Mouse (Mus musculus) cerebellum, adult 18-20 months (tissue): ENCODE results near the gene Mtcl1.

Experiments used
- DNase-seq, 2 experiments: peaks; one replicate each; pipeline ENCODE4 v3.0.0; 2021

Gene Mtcl1

DNA sequence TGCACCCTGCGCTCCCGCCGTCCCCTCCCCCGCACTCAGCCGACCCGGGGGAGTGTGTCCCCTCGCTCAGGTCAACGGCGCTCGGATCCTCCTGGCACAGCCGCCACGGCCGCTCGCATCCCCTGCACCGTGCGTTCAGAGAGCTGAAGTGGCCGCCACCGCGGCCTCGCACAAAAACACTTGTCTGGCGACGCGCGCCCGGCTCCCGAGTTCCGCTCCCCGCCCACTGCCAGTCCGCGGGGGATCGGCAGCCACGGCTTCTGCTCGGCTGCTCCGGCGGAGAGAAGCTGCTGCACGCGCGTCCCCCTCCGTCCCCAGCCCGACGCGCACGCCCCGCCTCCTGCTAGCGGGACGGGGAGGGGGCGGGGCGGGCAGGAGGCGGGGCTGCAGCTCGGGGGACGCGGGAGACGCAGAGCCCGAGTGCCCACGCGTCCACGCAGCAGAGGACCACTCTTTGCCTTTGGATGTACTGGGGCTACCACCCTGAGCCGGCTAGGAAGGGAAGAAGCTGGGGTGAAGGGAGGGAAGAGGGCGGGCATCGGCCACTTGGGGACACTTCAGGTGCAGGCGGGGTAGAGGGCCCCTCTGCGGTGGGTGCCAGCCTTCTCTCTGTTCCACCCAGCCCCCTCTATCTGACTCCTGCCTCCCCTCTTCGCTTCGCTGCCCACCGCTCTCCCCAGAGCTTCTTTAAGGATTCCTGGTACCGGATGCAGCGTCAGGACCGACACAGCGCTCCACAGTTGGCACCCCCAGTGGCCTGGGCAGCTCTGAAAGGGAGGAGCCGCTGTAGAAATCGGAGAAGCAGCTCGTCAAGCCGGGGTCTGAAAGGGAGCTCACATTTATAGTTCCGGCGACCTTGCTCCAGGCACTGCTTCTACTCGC, at the start of gene Mtcl1:
TSS of gene Mtcl1 (minus strand) at position 291 of the 882 bp plus-strand sequence.
- peak; percentile 91 to 94 for DNase-seq

DNA sequence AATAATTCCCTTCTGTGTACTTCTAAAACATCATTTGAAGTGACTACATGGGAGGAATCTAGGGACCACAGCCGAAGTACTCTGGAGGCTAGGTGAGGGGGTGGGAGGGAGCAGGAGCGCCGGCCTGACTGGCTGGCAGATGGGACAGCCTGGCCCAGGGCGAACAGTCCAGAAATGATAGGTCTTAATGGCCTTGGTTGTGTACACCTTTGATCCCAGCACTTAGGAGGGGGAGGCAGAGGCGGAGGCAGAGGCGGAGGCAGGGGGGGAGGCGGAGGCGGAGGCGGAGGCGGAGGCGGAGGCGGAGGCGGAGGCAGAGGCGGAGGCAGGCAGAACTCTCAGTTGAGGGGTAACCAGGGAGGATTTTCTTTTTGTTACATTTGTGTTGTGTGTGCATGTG, 49.0 kb upstream of the Mtcl1 start:
- no peak for DNase-seq

DNA sequence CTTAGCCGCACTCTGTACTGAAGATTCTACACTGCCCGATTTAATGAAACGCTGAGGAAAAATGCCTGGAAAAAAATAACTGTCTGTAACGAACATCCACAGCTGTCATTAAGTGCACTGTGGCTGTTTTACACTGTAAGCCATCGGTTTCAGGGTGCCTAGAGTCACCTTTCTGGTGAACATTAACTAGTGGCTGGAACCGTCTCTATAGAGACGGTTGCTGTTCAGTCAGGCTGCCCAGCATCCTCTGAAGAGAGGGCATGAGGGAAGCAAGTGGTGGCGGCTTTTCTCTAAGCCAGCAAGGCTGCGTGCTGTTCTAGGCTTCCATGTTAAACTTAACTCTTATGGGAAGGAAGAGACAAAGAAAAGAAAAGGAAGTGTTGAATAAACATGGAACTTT, 47.0 kb upstream of the Mtcl1 start:
- no peak for DNase-seq

DNA sequence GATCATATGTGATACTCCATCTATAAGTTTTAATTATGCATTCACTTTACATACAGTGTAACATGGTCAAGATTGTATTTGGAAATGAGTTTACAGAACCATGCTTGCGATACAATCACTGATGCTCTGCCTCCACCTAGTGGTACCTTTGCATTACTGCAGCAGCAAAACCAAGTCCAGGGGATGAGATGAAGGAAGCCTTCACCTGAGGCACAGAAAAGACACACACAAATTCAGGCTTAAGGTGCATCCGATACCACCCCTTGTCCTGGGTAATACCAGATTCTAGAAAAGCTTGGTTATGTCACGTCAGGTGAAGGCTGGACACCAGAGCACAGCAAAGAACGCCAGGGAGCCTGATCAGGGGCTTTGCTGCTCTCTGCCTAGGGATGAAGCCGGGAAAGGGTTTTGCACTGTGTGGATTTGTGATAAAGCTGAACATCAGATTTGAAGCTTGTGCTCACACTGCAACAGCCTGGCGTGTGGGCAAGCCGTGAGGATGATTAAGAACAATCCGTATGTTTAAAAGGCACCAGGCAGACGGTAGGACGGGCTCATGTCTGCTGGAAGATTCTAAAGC, 40.6 kb upstream of the Mtcl1 start:
- peak; percentile 70 to 73 for DNase-seq

DNA sequence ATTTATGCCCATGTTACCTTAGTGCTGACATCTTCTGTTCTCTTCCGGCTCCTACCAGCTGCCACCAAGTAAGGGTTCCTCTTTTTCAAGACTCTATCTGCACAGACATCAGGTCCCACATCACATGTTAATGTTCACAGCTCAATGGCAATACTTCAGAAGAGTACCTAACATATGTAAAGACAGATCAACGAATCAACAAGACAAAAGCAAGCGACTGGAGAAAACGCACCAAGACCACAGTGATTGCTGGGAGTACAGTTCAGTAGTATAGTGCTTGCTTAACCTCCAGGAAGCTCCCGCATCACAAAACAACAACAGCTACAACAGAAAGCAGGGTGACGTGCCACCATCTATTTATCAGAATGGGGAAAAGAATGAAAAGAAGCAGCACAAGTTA, 37.0 kb upstream of the Mtcl1 start:
- DNase-seq: no peak

- peak; percentile 90 to 91 for DNase-seq
Observed at GRCm38 (mm10) chr17:66485742-66486141, 36.2 kb upstream of the Mtcl1 start.

GRCm38 (mm10) chr17:66484965-66485364, 35.4 kb upstream of the Mtcl1 start:
- no peak for DNase-seq

DNA sequence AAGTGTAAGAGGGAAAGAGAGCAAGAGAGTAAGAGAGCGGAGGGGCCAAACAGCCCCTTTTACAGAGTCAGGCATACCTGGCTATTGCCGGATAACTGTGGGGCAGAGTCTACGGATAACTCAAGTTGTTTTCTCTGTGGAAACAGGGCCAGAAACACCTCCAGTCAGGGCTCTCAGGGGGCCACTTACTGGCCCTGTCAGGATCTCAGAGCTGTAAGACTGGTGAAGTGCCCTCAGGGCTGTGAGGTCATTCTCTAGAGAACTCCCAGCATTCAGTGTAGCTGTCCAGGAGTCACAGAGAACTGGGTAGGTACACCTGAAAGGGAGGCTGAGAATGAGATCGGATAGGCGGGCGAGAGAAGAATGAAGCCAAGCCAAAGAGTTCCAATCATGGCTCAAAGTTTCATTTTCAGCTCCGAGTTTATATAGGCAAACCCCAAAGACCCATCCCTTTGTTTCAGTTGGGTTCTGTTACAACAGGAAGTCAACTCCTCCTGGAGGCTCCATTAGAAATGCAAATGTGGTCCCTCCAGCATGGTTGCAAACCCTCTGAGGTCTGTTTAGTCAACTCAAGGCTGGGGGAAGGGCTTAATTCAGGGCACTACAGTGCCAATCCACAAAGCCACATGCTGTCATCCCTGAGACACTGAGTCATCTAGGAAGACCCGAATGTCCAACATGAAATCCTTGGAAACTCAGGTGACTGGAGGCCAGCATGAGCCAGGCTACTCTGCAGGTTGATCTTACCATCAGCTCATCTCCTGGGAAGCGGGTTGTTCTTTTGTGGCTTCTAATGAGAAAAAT, 34.3 kb upstream of the Mtcl1 start:
- DNase-seq: no peak

GRCm38 (mm10) chr17:66481295-66481694, 31.7 kb upstream of the Mtcl1 start:
- no peak for DNase-seq

- no peak for DNase-seq
Observed at GRCm38 (mm10) chr17:66480491-66481278, 31.1 kb upstream of the Mtcl1 start.

DNA sequence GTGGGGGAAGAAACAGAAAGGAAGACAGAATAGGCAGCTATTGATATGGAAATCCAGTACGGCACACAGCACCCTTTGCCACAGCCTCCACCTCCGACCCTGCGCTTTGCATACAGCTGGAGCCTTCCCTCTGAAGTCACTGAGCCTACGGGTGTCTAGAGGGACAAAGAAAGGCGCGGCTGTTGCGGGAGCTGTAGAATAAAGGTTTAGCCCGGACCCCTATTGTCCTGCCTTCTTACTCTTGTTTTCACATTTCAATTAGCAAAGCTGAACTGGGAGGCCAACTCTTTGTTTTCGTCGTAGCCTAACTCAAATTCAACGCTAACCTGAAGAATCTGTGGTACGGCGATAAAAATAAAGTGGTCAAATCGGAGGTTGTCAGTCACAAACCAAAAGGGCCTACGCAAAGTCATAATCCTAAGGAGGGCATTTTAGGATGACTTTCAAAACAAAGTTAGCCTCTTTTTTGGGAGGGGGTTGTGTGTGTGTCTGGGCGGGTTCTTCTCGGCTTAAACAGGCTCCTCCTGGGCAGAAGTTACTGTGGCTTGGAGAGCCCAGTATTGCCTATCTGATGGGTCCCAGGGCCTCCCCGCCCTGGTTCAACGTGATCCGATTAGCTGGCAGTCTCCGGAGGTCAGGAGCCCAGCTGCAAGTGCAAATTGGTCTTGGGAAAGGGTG, 30.4 kb upstream of the Mtcl1 start:
- no peak for DNase-seq

DNA sequence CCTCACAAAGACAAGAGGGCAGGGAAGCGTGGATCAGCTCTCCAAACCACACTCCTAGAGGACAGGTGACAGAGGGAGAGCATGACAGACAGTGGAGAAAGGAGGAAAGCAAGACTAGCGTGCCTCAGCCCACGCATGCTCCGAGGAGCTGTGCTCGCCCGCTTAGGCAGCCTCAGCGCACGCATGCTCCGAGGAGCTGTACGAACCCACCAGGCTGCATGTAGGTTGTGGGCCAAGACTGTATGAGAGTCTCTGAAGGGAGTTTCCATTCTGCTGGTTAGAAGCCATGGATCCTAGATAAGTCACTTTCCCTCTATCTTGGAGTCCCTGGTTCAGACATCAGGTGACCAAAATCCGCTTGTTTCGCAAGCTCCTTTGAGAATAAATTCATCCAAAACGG, 29.8 kb upstream of the Mtcl1 start:
- DNase-seq: no peak

DNA sequence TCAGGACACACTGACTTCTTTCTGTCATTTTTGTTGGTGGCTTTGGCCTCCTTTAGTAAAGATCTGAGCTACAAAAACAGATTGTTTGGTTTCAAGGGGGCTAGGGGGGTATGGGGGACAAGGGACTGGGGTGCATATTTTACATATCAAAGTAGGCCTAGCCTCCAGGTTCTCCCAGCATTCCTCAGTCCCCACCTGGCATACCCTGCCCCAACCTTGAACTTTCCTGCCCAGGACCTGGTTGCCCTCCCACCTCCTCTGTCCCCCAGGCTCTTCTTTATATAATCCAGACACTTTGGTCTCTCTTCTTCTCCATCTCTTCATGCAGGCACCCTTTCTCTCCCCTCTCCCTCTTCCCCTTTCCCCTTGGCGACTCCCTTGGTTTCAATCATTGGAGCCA, 23.7 kb upstream of the Mtcl1 start:
- no peak for DNase-seq

DNA sequence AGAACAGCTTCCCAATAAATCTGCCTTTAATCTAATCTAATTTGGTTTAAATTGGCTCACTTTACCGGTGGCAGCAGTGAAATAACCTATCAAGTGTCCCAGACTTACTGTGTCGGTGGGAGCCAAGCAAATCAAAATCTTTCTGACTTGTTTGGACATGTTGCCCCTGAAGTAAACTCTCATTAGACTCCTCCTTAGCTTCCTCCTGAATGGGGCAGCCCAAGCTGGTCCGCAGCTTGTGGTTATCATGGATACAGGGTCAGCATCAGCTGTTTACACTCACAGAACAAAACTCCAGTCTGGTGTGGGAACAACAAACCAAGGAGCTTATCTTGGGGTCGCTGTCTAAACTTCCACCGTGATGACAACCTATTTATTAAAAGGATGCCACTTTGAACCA, 22.2 kb upstream of the Mtcl1 start:
- DNase-seq: no peak

DNA sequence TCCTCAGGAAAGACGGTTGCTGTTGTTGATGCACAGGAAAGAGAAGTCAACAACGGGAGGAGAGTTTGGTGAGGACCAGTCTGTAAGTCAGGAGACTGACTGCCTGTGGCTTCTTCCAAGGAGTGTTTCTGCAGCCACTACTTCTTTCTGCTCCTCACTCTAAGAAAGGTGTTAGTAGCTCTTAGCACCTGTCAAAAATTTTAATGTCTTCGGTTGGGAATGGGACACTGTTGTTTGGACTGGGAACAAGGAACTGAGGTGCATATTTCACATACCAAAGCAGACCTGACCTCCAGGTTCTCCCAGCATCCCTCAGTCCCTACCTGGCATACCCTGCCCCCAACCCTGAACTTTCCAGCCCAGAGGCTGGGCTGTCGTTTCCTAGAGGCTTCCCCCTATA, 21.7 kb upstream of the Mtcl1 start:
- DNase-seq: no peak

- no peak for DNase-seq
Observed at GRCm38 (mm10) chr17:66470020-66470419, 20.5 kb upstream of the Mtcl1 start.

DNA sequence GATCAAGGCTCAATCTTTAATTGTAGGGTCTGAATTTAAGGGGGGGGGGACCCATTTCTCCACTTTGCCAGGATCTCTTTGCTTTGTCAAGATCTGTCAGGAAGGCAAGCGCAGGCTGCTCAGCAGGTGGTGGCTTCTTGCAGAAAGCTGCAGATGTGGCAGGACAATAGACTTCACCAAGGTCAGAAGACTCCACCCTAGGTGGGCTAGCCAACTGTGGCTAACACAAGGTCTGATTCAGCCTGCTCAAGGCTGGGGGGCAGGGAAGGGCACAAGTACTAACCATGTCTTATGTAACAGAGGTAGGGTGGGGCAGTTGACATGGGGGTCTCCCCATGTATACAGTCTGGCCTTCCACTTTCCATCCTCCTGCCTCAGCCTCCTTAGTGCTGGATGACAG, 7.7 kb upstream of the Mtcl1 start:
- no peak for DNase-seq

GRCm38 (mm10) chr17:66451143-66451542, 1.6 kb upstream of the Mtcl1 start:
- peak; percentile 94 to 97 for DNase-seq

GRCm38 (mm10) chr17:66450526-66451070, 1.0 kb upstream of the Mtcl1 start:
- no peak for DNase-seq

GRCm38 (mm10) chr17:66448421-66449405, 837 bp downstream of the Mtcl1 start:
- peak; percentile 52 to 72 for DNase-seq

GRCm38 (mm10) chr17:66447978-66448377, 1.6 kb downstream of the Mtcl1 start:
- no peak for DNase-seq
